Mouse (Mus musculus) forebrain, embryonic 10.5 days (tissue): ENCODE results near the gene Nxpe3. TPM values are rescaled to one million over a fixed set of nuclear protein-coding genes. Genes with fewer than 3 reads are reported as not detected.
A peak's percentile ranks its signal among the peaks of the same experiment; 100 is the strongest.

ENCODE experiments used
- DNase-seq: peaks from one replicate; pipeline ENCODE4 v3.0.0-alpha.2; 2017; ENCODE audit warnings: low spot score; ENCODE audit errors: extremely low spot score
- H3K27ac ChIP-seq: fragments of 300-500 bp; sonication (generic); 2 replicates; pipeline ENCODE4 v1.5.1; 2016; ENCODE audit warnings: mild to moderate bottlenecking
- H3K27me3 ChIP-seq: fragments of 300-500 bp; sonication (generic); 2 replicates; pipeline ENCODE4 v1.6.1; 2016; ENCODE audit warnings: mild to moderate bottlenecking; ENCODE audit not compliant: poor library complexity, severe bottlenecking
- H3K36me3 ChIP-seq: fragments of 300-500 bp; sonication (generic); replicated peaks from 2 replicates; pipeline ENCODE4 v1.6.1; 2016; ENCODE audit warnings: mild to moderate bottlenecking, moderate library complexity
- H3K4me1 ChIP-seq: fragments of 300-500 bp; sonication (generic); 2 replicates; pipeline ENCODE4 v1.6.1; 2016
- H3K4me3 ChIP-seq: fragments of 300-500 bp; sonication (generic); 2 replicates; pipeline ENCODE4 v1.5.1; 2016; ENCODE audit warnings: mild to moderate bottlenecking, moderate library complexity
- H3K9me3 ChIP-seq: fragments of 300-500 bp; sonication (generic); 2 replicates; pipeline ENCODE4 v1.6.1; 2016; ENCODE audit warnings: mild to moderate bottlenecking, moderate library complexity
- WGBS: fragments of 180-500 bp; shearing (Covaris S2); methylation state at CpG from one replicate; pipeline ENCODE4 v1.1.7; 2016; 5-methylcytosine and 5-hydroxymethylcytosine counted together
- polyA plus RNA-seq: library from polyadenylated mRNA; unstranded; fragments of >200 nt; fragmentation: Nextera tagmentation; extraction: Ambion mirVana; gene quantifications from 2 replicates; pipeline ENCODE4 v1.2.1, GENCODE M21; 2016

The Nxpe3 gene
- 1.1 and 1.3 TPM in 2 replicates for polyA plus RNA-seq

GRCm38 (mm10) chr16:55894893-55895650 lies at the start of gene Nxpe3:
TSS of gene Nxpe3 (minus strand) at chr16:55895285.
- Histone ChIP-seq H3K36me3 (peaks cover 10% of the 10 kb centered on the region), H3K27me3 (peaks cover 7% of the 10 kb centered on the region; the same call in 1 of the 2 replicates), H3K27ac (peak within 1 kb of the TSS; percentile 90), H3K9me3 (no peaks in the 10 kb centered on the region), H3K4me1 (peaks cover 21% of the 10 kb centered on the region), H3K4me3 (peak within 1 kb of the TSS; percentile 76)
- peak; percentile 93 for DNase-seq
- under 1% methylated on average over 74 of the region's 74 CpGs for WGBS

DNA sequence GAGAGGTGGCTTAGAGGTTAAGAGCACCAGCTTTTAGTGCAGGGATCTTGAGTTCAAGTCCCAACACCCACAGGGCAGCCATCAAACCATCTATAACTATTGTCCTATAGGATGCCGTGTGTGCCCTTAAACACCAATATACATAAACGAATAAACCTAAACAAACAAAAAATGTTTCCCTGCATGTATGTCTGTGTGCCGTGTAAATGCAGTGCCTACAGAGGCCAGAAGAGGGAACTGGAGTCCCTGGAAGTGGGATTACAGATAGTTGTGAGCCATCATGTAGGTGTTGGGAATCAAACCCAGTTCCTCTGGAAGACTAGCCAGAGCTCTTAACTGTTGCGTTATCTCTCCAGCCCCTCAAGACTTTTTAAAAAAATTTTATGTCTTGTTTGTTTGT lies 45.7 kb upstream of the Nxpe3 start:
- 94% methylated on average over 4 of the region's 4 CpGs for WGBS
- H3K27me3 ChIP-seq = no peaks in the 10 kb centered on the region
- no peak for DNase-seq
- no peaks in the 10 kb centered on the region for H3K9me3 ChIP-seq
- H3K27ac ChIP-seq = no peak overlapping the region
- peaks cover 5% of the 10 kb centered on the region; the same call in 1 of the 2 replicates for H3K4me1 ChIP-seq
- H3K36me3 ChIP-seq = no peaks in the 10 kb centered on the region
- H3K4me3 ChIP-seq = no peak overlapping the region

DNA sequence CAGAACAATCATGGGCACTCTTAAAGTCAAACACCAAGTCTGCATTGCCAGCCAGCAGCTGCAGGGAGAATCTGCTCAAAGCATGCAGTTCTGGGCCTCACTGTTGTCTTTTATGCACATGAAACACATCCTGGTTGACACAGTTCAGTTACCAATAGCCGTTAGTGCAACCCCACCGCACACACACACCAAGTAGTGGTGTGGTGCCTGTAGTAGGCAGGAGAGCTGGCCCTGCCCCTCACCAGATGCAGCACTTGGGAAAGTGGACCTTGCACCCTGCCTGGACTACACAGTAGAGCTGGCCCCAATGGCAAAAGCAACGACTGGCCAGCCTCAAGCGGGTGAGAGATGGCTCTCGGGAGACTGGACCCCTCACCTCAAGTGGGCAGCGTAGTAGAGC lies 44.6 kb upstream of the Nxpe3 start:
- Histone ChIP-seq H3K4me3 (no peak overlapping the region), H3K36me3 (no peaks in the 10 kb centered on the region), H3K27me3 (no peaks in the 10 kb centered on the region), H3K4me1 (peaks cover 8% of the 10 kb centered on the region; the same call in 1 of the 2 replicates), H3K27ac (no peak overlapping the region), H3K9me3 (no peaks in the 10 kb centered on the region)
- DNase-seq = no peak
- 91% methylated on average over 6 of the region's 6 CpGs for WGBS

DNA sequence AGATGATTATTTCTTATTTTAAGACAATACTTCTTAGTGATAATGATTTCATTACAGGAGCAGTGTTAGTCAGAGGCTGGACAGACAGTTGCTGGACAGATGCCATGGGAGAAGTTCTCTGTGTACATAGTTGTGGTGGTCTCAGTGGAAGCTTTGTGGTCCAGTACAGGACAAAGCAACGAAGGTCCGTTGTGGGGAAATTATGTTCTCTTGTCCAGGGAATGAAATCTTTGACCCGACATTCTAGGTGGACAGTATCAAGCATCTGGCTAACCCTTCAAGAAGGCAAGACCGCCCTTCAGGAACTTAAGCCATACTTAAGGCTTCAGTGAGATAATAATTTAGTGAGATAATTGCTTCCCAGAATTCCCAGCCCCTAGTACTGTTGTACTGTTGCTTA lies 43.7 kb upstream of the Nxpe3 start:
- no peak for DNase-seq
- no peak overlapping the region for H3K4me3 ChIP-seq
- H3K27me3 ChIP-seq = no peaks in the 10 kb centered on the region
- no peak overlapping the region for H3K27ac ChIP-seq
- H3K4me1 ChIP-seq = peaks cover 8% of the 10 kb centered on the region
- no peaks in the 10 kb centered on the region for H3K36me3 ChIP-seq
- 84% methylated on average over 4 of the region's 4 CpGs for WGBS
- H3K9me3 ChIP-seq = no peaks in the 10 kb centered on the region

DNA sequence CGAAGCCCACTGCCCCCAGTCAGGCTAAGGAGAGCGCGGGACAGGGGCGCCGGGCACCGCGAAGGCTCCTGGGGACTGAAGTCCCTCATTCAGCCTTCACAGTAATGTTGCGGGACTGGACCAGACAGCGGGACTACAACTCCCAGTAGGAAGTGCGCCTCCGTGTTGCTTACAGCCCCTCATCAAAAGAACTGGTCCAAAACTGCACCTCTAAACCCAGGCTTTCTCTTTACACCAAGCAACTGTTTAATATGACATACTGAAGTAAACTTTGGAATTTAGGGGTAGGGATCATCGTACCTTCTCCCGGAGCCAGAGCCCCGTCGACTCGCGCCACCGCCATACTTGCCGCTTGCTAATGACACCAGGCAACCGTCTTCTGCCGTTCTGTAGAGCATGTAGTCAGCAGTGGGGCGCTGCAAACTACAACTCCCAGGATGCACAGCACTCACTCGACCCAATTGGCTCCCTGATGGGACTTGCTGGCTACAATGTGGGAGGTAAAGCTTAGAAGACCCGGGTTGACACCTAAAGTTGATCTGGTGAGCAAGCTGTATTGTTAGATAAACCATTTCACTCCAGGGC lies 39.5 kb upstream of the Nxpe3 start, which contains the start of gene Cep97:
Gene Cep97 (minus strand): TSS at position 403 of the 585 bp plus-strand sequence.
- H3K9me3 ChIP-seq = no peaks in the 10 kb centered on the region

GRCm38 (mm10) chr16:55933681-55934343 lies 38.7 kb upstream of the Nxpe3 start:
- 2% methylated on average over 32 of the region's 32 CpGs for WGBS
- DNase-seq = peak; percentile 71
- H3K9me3 ChIP-seq = no peaks in the 10 kb centered on the region
- peaks cover 20% of the 10 kb centered on the region for H3K36me3 ChIP-seq
- H3K4me3 ChIP-seq = peak overlapping the region; percentile 80
- peak overlapping the region; percentile 93 for H3K27ac ChIP-seq
- H3K27me3 ChIP-seq = no peaks in the 10 kb centered on the region
- peaks cover 6% of the 10 kb centered on the region; the same call in 1 of the 2 replicates for H3K4me1 ChIP-seq

More for the DNA sequence above, 39.5 kb upstream of the Nxpe3 start, which contains the start of gene Cep97:
- peak within 1 kb of the TSS; percentile 93 for H3K27ac ChIP-seq
- under 1% methylated on average over 24 of the region's 24 CpGs for WGBS
- peak within 1 kb of the TSS; percentile 80 for H3K4me3 ChIP-seq
- H3K36me3 ChIP-seq = peaks cover 13% of the 10 kb centered on the region
- H3K4me1 ChIP-seq = peaks cover 7% of the 10 kb centered on the region
- H3K27me3 ChIP-seq = no peaks in the 10 kb centered on the region
- DNase-seq = peak; percentile 93

DNA sequence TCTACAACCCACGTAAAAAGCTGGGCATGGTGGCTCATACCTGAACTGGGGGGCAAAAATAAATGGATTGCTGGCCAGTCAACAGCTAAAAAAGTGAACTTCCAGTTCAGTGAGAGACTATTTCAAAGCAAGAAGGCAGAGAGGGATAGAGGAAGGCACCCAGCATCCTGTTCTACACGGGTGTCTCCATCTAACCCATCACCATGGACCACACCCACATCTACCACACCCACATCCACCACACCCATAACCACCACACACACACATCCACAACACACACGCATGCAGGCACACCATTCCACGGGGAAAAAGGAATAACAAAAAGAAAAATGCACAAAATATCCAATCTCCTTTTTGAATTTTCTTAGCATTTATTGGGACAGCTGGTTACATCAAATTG lies 28.9 kb upstream of the Nxpe3 start:
- peaks cover 91% of the 10 kb centered on the region for H3K36me3 ChIP-seq
- 94% methylated on average over 4 of the region's 4 CpGs for WGBS

GRCm38 (mm10) chr16:55922079-55922478 lies 27.0 kb upstream of the Nxpe3 start:
- 94% methylated on average over 10 of the region's 10 CpGs for WGBS
- peaks cover 90% of the 10 kb centered on the region for H3K36me3 ChIP-seq
- no peaks in the 10 kb centered on the region for H3K27me3 ChIP-seq
- no peaks in the 10 kb centered on the region for H3K9me3 ChIP-seq
- DNase-seq = no peak
- no peak overlapping the region for H3K27ac ChIP-seq
- H3K4me1 ChIP-seq = no peaks in the 10 kb centered on the region
- H3K4me3 ChIP-seq = no peak overlapping the region

More for the DNA sequence above, 28.9 kb upstream of the Nxpe3 start:
- Histone ChIP-seq H3K27me3 (no peaks in the 10 kb centered on the region), H3K4me1 (no peaks in the 10 kb centered on the region), H3K27ac (no peak overlapping the region), H3K9me3 (no peaks in the 10 kb centered on the region), H3K4me3 (no peak overlapping the region)
- DNase-seq = no peak

DNA sequence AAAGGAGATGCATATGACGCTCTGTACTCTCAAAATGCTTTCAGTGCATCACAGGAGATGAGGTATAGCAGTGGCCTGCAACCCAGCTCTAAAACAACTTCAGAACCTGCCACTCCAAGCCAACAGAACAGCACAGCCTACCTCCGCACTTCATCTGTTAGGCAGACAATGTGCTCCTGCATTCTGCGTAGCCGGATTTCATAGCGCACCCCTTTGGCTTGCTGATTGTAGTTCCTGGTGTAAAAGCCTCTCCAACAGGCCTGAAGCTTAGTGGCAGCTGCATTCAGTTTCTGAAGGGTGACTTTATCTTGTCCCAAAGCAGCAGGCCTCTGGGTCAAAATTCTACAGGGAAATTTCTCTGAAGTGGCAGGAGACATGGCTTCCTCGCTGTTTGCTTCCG lies 19.6 kb upstream of the Nxpe3 start:
- Histone ChIP-seq H3K9me3 (no peaks in the 10 kb centered on the region), H3K27ac (no peak overlapping the region), H3K27me3 (no peaks in the 10 kb centered on the region), H3K36me3 (peaks cover 98% of the 10 kb centered on the region), H3K4me3 (no peak overlapping the region), H3K4me1 (no peaks in the 10 kb centered on the region)
- DNase-seq = no peak
- 96% methylated on average over 7 of the region's 7 CpGs for WGBS

DNA sequence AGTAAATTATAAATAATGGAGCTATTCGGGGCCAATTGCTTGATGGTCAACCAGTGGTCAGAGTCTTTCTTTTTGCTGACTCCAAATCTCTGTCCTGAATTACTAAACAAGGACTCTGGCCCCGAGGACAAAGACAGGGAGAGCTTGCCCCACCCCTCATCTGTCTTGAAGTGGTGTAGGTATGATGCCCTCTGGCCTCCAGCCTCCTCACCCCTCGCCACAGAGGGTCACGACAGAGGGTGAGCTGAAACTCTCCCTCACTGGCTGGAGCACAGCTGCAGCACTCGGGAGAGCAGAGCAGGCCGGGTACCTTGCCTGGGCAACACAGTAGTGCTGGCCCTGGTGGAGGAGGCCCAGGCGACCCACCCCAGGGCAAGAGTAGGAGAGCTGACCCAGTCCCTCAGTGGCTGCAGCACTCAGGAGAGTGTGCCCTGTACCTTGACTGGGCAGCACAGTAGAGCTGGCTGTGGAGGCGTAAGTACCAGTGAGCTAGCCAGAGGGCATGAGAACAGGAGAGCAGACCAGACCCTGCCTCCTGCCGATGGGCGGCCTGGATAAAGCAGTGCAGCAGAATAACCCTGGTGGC lies 15.2 kb upstream of the Nxpe3 start:
- 90% methylated on average over 10 of the region's 10 CpGs for WGBS
- peaks cover 96% of the 10 kb centered on the region for H3K36me3 ChIP-seq

GRCm38 (mm10) chr16:55906928-55907679 lies 12.0 kb upstream of the Nxpe3 start:
- no peak for DNase-seq
- Histone ChIP-seq H3K4me3 (no peak overlapping the region), H3K36me3 (peaks cover 92% of the 10 kb centered on the region), H3K4me1 (no peaks in the 10 kb centered on the region), H3K27ac (no peak overlapping the region), H3K9me3 (no peaks in the 10 kb centered on the region), H3K27me3 (no peaks in the 10 kb centered on the region)
- WGBS = 94% methylated on average over 5 of the region's 5 CpGs

More for the DNA sequence above, 15.2 kb upstream of the Nxpe3 start:
- H3K27me3 ChIP-seq = no peaks in the 10 kb centered on the region
- no peaks in the 10 kb centered on the region for H3K4me1 ChIP-seq
- no peak overlapping the region for H3K4me3 ChIP-seq
- no peaks in the 10 kb centered on the region for H3K9me3 ChIP-seq
- DNase-seq = no peak
- H3K27ac ChIP-seq = no peak overlapping the region

- no peaks in the 10 kb centered on the region for H3K9me3 ChIP-seq
- 95% methylated on average over 25 of the region's 25 CpGs for WGBS
- H3K27me3 ChIP-seq = no peaks in the 10 kb centered on the region
- H3K4me1 ChIP-seq = no peaks in the 10 kb centered on the region
- H3K36me3 ChIP-seq = peaks cover 84% of the 10 kb centered on the region
- no peak overlapping the region for H3K27ac ChIP-seq
- no peak for DNase-seq
- H3K4me3 ChIP-seq = no peak overlapping the region
Observed at GRCm38 (mm10) chr16:55905370-55905769, 10.3 kb upstream of the Nxpe3 start.
